Mouse (Mus musculus): Measurements from ENCODE around the gene Prkag1.

DNA sequence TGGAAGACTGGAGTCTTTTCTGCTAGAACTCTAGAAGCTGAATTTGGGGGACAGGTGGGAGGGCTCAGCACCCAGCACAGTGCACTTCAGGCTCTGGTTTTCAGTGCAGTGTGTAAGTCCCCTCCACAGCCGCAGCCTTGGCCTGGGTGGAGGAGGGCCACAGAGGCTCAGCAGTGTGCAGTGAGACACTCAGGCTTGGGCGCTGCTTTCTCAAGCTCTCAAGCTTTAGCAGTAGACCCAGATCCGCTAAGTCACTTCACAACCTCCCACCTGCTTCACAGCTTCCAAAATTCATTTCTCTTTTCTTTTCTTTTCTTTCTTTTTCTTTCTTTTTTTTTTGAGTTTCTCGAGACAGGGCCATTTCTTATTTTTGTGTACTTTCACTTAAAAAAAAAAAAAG, 10.4 kb downstream of the Prkag1 start:
- TF ChIP-seq CTCF (IDR thresholded peaks at IDR 0.05; ENCODE audit: low read depth) (no peak), EP300 (optimal IDR thresholded peaks at IDR 0.05) (no peak)

All from stomach, postnatal 0 days (tissue).